Mouse (Mus musculus): ENCODE measurements around the gene Ascc2.
"Not testable (repeated sequence)": the region's sequence is repeated elsewhere in the genome, so short reads cannot be mapped to it uniquely, and the experiment has no call there.

The Ascc2 gene

DNA sequence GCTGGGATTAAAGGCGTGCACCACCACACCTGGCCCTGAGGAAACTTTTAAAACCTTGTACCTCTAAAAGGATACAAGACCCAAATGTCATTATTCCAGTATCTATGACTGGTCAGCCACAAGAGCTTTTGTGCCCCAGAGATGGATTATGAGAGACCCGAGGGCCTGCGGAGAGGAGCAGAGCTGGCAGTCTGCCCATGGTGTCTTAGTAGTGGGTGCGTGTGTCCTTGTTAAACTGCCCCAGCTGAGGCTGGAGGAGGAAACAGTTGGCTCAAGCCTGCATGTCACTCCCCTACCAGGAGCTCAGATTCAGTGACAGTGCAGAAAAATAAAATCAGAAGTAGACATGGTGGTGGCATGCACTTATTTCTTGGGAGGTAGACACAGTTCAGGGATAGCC is 47.5 kb downstream of the Ascc2 start:
- DNase-seq (ENCODE audit: low read depth), result no peak

DNA sequence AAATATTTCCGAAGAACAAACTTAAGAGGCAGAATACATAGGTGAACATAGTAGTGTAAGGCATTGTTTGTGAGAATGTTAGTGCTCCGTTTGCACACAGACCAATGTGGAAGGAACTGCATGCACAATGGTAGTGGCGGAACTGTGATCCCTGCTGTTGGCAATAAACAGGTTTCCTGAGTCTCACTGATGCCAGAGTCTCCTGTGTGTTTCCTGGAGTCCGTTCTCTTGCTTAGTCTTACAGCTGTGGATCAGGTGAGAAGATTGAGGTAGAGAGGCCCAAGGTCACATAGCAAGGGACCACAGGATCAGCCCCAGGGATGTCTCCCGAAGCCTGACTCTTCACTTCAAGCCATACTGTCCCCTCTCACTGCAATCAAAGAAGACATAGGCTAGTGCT is 48.0 kb downstream of the Ascc2 start:
- no peak for DNase-seq (ENCODE audit: low read depth)

DNA sequence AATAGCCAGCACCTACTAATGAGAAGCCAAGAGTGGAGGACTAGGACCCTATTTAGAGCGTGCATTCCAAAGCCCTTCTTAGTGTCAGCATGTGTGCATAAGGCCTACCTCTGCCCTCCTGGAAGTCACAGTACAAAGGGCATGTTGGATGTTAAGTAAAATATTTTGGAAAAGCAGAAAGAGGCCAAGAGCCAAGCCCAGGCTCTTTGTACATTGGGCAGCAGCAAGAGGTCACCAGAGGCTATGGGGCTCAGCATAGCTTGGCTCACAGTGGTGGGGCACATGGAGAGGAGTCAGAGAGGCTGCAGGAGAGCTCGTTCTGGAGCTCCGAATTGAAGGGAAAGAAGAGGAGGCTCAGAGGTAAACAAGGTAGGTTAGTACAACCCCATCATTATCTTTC is 49.5 kb downstream of the Ascc2 start:
- DNase-seq (ENCODE audit: low read depth), result no peak

GRCm38 (mm10) chr11:4687874-4688273 is 50.3 kb downstream of the Ascc2 start:
- DNase-seq (ENCODE audit: low read depth), result no peak

- no peak for DNase-seq (ENCODE audit: low read depth)
These were observed 51.3 kb downstream of the Ascc2 start for GRCm38 (mm10) chr11:4688632-4689380.

GRCm38 (mm10) chr11:4690353-4690752 is 52.8 kb downstream of the Ascc2 start:
- DNase-seq (ENCODE audit: low read depth), result no peak

GRCm38 (mm10) chr11:4691213-4691612 is 53.7 kb downstream of the Ascc2 start:
- DNase-seq (ENCODE audit: low read depth), result no peak

DNA sequence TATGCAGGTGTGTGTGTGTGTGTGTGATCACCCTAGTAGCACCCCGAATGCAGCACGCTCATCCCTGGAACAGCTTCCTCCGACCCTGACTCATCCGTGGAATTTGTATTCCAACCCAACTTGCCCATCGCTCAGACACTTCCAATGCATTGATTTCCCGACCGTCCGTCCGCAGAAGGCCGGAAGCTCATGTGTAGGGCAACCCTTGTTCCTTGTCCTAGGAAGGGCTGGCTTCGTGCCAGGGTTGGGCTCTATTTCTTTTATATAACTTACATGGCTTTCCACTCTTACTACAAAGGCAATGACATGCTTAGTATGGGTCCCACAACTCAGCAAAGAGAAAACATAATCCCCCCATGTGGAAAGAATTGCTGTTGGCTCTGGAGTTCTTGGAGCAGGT is 54.6 kb downstream of the Ascc2 start:
- no peak for DNase-seq (ENCODE audit: low read depth)

DNA sequence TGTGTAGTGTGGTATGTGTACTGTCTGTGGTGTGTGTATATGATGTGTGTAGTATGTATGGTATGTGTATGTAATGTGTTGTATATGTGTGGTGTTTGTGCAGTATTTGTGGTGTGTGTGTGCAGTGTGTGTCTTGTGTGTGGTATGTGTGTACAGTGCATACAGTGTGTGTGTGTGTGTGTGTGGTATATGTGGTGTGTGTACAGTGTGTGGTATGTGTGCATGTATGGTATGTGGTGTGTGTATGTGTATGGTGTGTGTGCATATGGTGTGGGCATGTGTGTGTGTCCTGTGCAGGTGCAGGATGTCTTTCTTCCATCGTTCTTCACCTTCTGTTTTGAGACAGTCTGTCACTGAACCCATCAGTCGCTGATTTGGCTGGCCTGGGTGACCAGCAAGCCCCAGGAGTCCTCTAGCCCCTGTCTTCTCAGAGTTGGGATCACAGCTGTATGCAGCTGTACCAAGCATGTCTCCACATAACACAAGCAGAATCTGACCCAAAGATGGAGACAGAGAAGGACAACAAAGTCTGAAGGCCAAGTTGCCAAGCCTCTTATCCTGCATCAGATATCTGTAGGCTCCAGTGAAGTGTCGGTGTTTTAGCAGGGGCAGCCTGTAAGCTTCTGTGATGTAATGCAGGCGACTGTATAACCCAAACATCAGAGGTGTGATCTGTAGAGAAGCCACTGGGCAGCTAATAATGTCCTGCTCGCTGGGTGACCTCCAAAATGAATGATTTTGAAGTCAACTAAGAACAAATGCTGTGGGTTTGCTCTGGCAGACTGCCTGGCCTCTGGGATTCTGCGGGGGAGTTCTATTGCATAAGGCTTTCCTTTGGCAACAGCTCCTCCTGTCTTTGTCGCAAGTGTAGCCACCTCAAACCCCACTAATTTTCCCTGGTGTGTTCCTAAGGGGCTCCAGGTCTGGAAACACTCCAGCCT is 59.8 kb downstream of the Ascc2 start:
- DNase-seq (ENCODE audit: low read depth), result no peak

- no peak for DNase-seq (ENCODE audit: low read depth)
These were observed 63.2 kb downstream of the Ascc2 start for GRCm38 (mm10) chr11:4700726-4701125.

- DNase-seq (ENCODE audit: low read depth), result peak; percentile 16
These were observed 66.1 kb downstream of the Ascc2 start for GRCm38 (mm10) chr11:4703688-4704071.

DNA sequence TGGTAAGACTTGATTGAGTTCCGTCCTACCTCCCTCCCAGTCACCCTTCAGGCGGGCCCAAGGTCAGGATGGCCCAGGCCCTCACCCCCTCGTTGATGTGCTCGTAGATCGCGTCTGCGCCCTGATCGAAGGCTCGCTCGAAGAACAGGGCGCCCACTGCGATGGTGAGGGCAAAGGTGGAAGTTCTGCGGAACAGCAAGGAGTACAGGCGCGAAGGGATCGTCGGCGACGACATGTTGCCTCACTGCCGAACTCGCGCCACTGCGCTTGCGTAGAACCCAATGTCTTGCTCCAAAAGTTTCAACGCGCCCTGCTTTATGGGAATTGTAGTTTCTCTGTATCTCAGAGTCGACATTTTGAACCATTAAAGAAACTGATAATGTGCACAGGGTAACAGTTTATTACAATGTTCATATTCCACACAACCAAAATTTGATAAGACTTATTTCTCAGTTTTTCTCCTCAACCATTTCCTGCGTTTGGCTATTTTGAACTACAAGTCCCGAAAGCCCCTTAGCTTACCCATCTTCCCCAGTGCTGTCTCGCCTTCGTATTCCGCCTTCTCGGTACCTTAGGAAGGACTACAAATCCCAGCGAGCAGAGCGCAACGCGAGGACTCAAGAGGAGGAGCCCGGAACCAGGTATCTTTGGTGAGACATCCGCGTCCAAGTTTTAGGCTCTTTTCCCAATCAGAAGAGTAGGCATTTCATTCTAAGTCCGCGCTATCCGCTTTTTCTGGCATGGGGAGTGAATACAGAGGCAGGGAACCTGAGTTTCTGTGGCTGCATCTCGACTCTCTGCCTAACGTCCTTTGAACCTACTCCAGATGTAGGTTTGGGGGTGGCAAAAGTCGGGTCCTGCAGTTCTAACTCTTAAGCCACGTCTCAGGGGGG is 66.8 kb downstream of the Ascc2 start, which contains the start of the genes Uqcr10 and Zmat5:
Uqcr10 (minus strand) TSS at position 271 of the 893 bp plus-strand sequence.
Zmat5 (plus strand) TSS at position 607 of the 893 bp plus-strand sequence.
- DNase-seq (ENCODE audit: low read depth), result peak; percentile 94

- no peak for DNase-seq (ENCODE audit: low read depth)
These were observed 67.6 kb downstream of the Ascc2 start for GRCm38 (mm10) chr11:4705178-4705577.

DNA sequence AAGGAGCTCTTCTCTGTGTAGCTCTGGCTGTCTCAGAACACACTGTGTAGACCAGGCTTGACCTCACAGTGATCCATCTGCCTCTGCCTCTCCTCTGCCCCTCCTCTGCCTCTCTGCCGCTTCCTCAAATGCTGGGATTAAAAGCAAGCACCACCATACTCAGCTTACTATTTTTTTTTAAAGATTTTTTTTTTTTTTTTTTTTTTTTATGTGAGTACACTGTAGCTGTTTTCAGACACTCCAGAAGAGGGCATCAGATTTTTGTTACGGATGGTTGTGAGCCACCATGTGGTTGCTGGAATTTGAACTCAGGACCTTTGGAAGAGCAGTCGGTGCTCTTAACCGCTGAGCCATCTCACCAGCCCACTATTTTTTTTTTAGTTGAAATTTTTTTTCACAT is 72.6 kb downstream of the Ascc2 start:
- not testable (repeated sequence) for DNase-seq (ENCODE audit: low read depth)

- no peak for DNase-seq (ENCODE audit: low read depth)
These were observed 75.3 kb downstream of the Ascc2 start for GRCm38 (mm10) chr11:4712822-4713221.

GRCm38 (mm10) chr11:4714727-4715126 is 77.2 kb downstream of the Ascc2 start:
- no peak for DNase-seq (ENCODE audit: low read depth)

DNA sequence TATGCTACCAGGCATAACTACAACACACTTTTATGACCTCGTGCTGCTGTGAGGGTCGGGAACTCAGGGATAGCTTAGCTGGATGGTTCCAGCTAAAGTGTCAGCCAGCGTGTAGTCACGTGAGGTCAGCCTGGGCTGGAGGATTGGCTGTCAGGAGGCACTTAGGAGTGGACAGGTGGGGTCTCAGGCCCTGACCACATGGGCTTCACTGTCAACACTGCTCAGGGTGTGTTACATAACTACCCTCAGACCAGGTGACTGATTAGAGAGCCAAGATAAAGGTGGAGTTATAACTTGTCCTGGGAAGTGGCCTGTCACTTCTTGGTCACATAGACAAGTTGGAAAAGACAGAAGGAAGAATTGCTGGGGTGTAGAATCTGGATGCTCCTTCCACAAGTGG is 78.0 kb downstream of the Ascc2 start:
- DNase-seq (ENCODE audit: low read depth), result no peak

- no peak for DNase-seq (ENCODE audit: low read depth)
These were observed 79.1 kb downstream of the Ascc2 start for GRCm38 (mm10) chr11:4716530-4717236.

DNA sequence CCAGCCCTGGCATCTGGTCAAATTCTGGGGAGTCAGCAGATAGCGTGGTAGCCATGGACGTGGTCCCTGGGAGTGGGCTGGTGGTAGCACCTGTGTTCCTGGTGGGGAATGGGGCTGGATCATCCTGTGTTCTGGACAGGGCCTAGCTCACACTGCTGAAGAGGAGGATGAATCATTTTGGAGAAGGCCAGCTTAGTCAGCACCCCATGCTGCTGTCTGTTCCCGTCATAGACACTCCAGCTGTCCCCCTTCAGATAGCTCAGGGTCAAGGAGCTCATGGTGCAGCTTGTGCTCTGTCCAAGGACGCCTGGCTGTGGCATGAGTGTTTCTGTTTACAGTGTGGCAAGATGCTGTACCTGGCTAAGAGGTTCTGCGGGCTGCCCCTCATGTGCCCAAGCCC is 81.0 kb downstream of the Ascc2 start:
- no peak for DNase-seq (ENCODE audit: low read depth)

DNA sequence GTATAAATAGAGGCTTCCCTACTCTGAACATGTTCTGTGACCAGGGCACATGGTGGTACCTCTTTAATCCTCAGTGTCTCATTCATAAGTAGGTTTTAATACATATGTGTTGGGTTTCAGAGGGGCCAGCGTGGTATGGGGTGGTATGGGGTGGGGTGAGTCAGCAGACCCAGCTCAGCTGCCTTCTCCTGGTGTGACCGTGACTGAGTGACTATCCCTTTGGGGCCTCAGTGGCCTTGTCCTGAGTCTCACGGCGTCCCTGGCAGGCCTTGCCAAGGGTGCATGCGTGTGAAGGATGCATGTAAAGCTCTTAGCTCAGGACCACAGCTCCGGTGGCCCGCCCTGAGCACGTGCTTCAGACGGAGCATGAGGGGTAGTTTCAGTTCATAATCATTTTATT is 82.4 kb downstream of the Ascc2 start:
- no peak for DNase-seq (ENCODE audit: low read depth)

DNA sequence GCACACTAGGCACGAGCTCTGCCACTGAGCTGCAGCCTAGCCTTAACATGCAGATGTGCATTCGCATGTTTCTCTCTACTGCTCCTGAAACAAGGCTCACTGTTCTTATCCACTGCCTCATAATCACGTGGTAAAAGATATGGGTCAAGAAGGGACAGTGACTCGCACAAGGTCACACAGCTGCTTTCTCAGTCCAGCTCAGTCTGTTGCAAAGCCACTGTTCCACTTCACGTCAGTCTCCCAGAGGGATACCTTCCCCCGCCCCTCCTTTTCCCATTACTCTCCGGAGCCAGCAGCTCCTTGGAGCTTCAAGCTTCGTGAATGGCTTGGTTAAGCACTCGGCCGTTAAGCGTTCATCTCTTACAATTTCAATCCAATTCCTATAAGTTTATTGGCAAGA is 82.8 kb downstream of the Ascc2 start:
- no peak for DNase-seq (ENCODE audit: low read depth)
